Mouse (Mus musculus) heart, embryonic 16.5 days (tissue): ENCODE data around the gene Rev3l. TPM values are rescaled to one million over a fixed set of nuclear protein-coding genes. Genes with fewer than 3 reads are reported as not detected.

Source experiments
- ATAC-seq: fragments of 200-750 bp; cut with Nextera tagmentation; replicated peaks from 2 replicates; pipeline ENCODE4 v1.8.0; 2017; ENCODE audit warnings: moderate number of reproducible peaks; ENCODE audit not compliant: insufficient read depth, low FRiP score; ENCODE audit errors: extremely low read depth
- H3K27ac ChIP-seq: fragments of 300-500 bp; sonication (generic); 2 replicates; pipeline ENCODE4 v1.5.1; 2014; ENCODE audit warnings: mild to moderate bottlenecking, low read length, control low read depth, moderate library complexity
- H3K27me3 ChIP-seq: fragments of 300-500 bp; sonication (generic); 2 replicates; pipeline ENCODE4 v1.6.1; 2014; ENCODE audit warnings: low read length, mixed read lengths; ENCODE audit not compliant: control insufficient read depth, insufficient read depth
- H3K36me3 ChIP-seq: fragments of 300-500 bp; sonication (generic); 2 replicates; pipeline ENCODE4 v1.6.1; 2014; ENCODE audit not compliant: control insufficient read depth, insufficient read depth
- H3K4me1 ChIP-seq: fragments of 300-500 bp; sonication (generic); 2 replicates; pipeline ENCODE4 v1.6.1; 2014; ENCODE audit warnings: low read length, mixed read lengths; ENCODE audit not compliant: control insufficient read depth, insufficient read depth
- H3K4me2 ChIP-seq: fragments of 300-500 bp; sonication (generic); 2 replicates; pipeline ENCODE4 v1.6.1; 2014; ENCODE audit warnings: low read depth, mild to moderate bottlenecking, control low read depth, low read length
- H3K4me3 ChIP-seq: fragments of 300-500 bp; sonication (generic); 2 replicates; pipeline ENCODE4 v1.5.1; 2014; ENCODE audit warnings: mild to moderate bottlenecking, control low read depth, low read length
- H3K9ac ChIP-seq: fragments of 300-500 bp; sonication (generic); 2 replicates; pipeline ENCODE4 v1.6.1; 2014; ENCODE audit warnings: low read length, control low read depth
- H3K9me3 ChIP-seq: fragments of 300-500 bp; sonication (generic); replicated peaks from 2 replicates; pipeline ENCODE4 v1.6.1; 2016; ENCODE audit warnings: low read length; ENCODE audit not compliant: control insufficient read depth
- WGBS: fragments of 180-500 bp; shearing (Covaris S2); extraction: QIAGEN DNeasy Blood & Tissue Kit; methylation state at CpG from one replicate; pipeline ENCODE4 v1.1.7; 2014; 5-methylcytosine and 5-hydroxymethylcytosine counted together
- polyA plus RNA-seq: library from polyadenylated mRNA; unstranded; fragments of >200 nt; fragmentation: Nextera tagmentation; extraction: Ambion mirVana; gene quantifications from 2 replicates; pipeline ENCODE4 v1.2.1, GENCODE M21; 2015

The Rev3l gene
- polyA plus RNA-seq, 1 experiment from 2014 or later, result 8.4 TPM

DNA sequence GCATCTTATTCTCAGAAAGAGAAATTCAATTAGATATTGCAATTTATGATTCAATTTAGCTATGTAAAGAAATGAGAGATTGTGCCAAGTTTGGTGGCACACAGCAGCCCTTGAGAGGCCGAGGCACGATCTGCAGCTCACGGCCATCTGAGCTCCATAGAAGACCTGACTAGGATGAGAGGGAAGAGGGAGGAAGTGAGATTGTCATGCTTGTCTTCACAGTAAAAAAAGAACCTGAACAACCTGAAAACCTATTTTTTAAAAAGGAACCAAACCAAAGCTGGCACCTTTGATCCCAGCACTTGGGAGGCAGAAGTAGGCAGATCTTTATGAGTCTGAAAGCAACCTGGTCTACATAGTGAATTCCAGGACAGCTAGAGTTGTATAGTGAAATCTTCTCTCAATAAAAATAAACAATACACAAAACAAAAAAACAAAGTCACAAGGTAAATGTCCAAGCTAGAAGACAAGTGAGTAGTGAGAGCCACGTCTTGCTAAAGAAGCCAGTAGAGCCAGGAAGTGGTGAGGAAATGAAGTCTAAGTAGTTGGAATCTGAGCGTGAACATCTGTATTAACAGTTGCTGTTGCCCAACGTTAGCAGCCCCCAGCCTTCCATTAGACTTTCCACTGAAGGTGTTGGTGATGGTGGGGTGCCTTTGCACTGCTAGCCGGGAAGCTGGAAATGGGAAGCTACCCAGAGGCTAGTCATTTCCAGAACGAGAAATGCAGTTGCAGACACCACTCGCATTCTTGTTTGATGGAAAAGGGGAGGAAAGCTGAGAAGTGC is 42.2 kb downstream of the Rev3l start:
- H3K4me2 ChIP-seq, result no peak overlapping the region
- WGBS, result 62% methylated on average over 9 of the region's 9 CpGs
- H3K9me3 ChIP-seq, result no peaks in the 10 kb centered on the region
- H3K27me3 ChIP-seq, result no peaks in the 10 kb centered on the region
- H3K9ac ChIP-seq, result no peak overlapping the region
- no peaks in the 10 kb centered on the region for H3K36me3 ChIP-seq
- ATAC-seq, result no peak
- H3K4me3 ChIP-seq, result no peak overlapping the region
- H3K27ac ChIP-seq, result no peak overlapping the region
- peaks cover 21% of the 10 kb centered on the region for H3K4me1 ChIP-seq

DNA sequence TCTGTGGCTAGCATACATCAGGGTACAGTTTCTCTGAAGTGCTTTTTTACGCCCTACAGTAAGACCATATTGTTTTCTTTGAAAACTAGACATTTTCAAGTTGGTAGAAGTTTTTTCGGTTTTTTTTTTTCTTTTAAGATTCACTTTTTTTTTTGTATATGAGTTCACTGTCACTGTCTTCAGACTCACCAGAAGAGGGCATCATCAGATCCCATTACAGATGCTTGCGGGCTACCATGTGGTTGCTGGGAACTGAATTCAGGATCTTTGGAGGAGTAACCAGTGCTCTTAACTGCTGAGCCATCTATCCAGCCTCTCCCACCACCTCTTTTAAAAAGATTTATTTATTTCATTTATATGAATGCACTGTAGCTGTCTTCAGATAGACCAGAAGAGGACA is 45.0 kb downstream of the Rev3l start:
- peaks cover 21% of the 10 kb centered on the region for H3K4me1 ChIP-seq
- no peak overlapping the region for H3K4me2 ChIP-seq
- no peak overlapping the region for H3K9ac ChIP-seq
- H3K4me3 ChIP-seq, result no peak overlapping the region
- no peak for ATAC-seq
- no peaks in the 10 kb centered on the region for H3K36me3 ChIP-seq
- no peak overlapping the region for H3K27ac ChIP-seq
- no peaks in the 10 kb centered on the region for H3K9me3 ChIP-seq
- no peaks in the 10 kb centered on the region for H3K27me3 ChIP-seq
- WGBS, result 81% methylated on average over 3 of the region's 3 CpGs

GRCm38 (mm10) chr10:39778305-39778704 is 46.4 kb downstream of the Rev3l start:
- H3K4me3 ChIP-seq, result no peak overlapping the region
- H3K9ac ChIP-seq, result no peak overlapping the region
- H3K27me3 ChIP-seq, result no peaks in the 10 kb centered on the region
- H3K27ac ChIP-seq, result no peak overlapping the region
- H3K36me3 ChIP-seq, result no peaks in the 10 kb centered on the region
- H3K4me1 ChIP-seq, result peaks cover 15% of the 10 kb centered on the region
- WGBS, result 75% methylated on average over 4 of the region's 4 CpGs
- ATAC-seq, result no peak
- H3K9me3 ChIP-seq, result no peaks in the 10 kb centered on the region
- no peak overlapping the region for H3K4me2 ChIP-seq

DNA sequence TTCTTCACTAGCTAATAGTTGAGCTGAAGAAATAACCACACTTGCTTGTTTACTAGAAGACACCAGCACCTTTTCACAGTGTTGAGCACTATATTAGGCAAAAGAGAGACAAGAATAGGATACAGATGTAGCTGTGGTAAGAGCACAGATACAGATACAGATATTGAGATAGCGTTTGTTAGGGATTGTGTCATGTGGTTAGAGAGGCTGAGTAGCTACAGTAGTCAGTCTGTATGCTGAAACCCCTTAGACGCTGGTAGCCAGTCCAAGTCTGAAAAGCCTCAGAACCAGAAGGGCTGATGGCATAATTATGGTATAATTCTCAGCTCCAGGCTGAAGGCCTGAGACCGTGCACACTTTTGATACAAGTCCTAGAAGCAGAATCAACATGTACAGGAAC is 53.3 kb downstream of the Rev3l start:
- Histone ChIP-seq H3K27ac (no peak overlapping the region), H3K27me3 (no peaks in the 10 kb centered on the region), H3K4me2 (no peak overlapping the region), H3K9me3 (no peaks in the 10 kb centered on the region), H3K9ac (no peak overlapping the region), H3K4me3 (no peak overlapping the region), H3K4me1 (no peaks in the 10 kb centered on the region), H3K36me3 (no peaks in the 10 kb centered on the region)
- ATAC-seq, result no peak
- 75% methylated on average over 3 of the region's 3 CpGs for WGBS

GRCm38 (mm10) chr10:39793295-39793694 is 61.4 kb downstream of the Rev3l start:
- WGBS, result 79% methylated on average over 1 of the region's 1 CpGs
- H3K4me3 ChIP-seq, result no peak overlapping the region
- no peaks in the 10 kb centered on the region for H3K9me3 ChIP-seq
- H3K9ac ChIP-seq, result no peak overlapping the region
- peaks cover 15% of the 10 kb centered on the region; the same call in 1 of the 2 replicates for H3K36me3 ChIP-seq
- no peaks in the 10 kb centered on the region for H3K27me3 ChIP-seq
- H3K4me2 ChIP-seq, result no peak overlapping the region
- ATAC-seq, result no peak
- H3K4me1 ChIP-seq, result no peaks in the 10 kb centered on the region
- H3K27ac ChIP-seq, result no peak overlapping the region

GRCm38 (mm10) chr10:39811507-39811906 is 79.6 kb downstream of the Rev3l start:
- H3K27ac ChIP-seq, result no peak overlapping the region
- H3K9me3 ChIP-seq, result no peaks in the 10 kb centered on the region; the same call in 1 of the 2 replicates
- H3K4me1 ChIP-seq, result no peaks in the 10 kb centered on the region
- WGBS, result 69% methylated on average over 3 of the region's 3 CpGs
- H3K4me3 ChIP-seq, result no peak overlapping the region
- no peak for ATAC-seq
- no peak overlapping the region for H3K9ac ChIP-seq
- no peak overlapping the region for H3K4me2 ChIP-seq
- no peaks in the 10 kb centered on the region for H3K27me3 ChIP-seq
- peaks cover 33% of the 10 kb centered on the region for H3K36me3 ChIP-seq

GRCm38 (mm10) chr10:39842621-39843020 is 110.7 kb downstream of the Rev3l start:
- H3K27me3 ChIP-seq, result no peaks in the 10 kb centered on the region
- peaks cover 17% of the 10 kb centered on the region for H3K36me3 ChIP-seq
- H3K4me3 ChIP-seq, result no peak overlapping the region
- H3K4me2 ChIP-seq, result no peak overlapping the region
- no peak overlapping the region for H3K27ac ChIP-seq
- WGBS, result 84% methylated on average over 1 of the region's 1 CpGs
- H3K9me3 ChIP-seq, result no peaks in the 10 kb centered on the region
- no peak for ATAC-seq
- no peak overlapping the region for H3K9ac ChIP-seq
- no peaks in the 10 kb centered on the region for H3K4me1 ChIP-seq

GRCm38 (mm10) chr10:39865509-39865908 is 133.6 kb downstream of the Rev3l start:
- Histone ChIP-seq H3K9me3 (no peaks in the 10 kb centered on the region), H3K4me2 (no peak overlapping the region), H3K27me3 (no peaks in the 10 kb centered on the region), H3K27ac (no peak overlapping the region), H3K9ac (no peak overlapping the region), H3K4me3 (no peak overlapping the region), H3K4me1 (no peaks in the 10 kb centered on the region), H3K36me3 (peaks cover 26% of the 10 kb centered on the region)
- 45% methylated on average over 2 of the region's 2 CpGs for WGBS
- ATAC-seq, result no peak

DNA sequence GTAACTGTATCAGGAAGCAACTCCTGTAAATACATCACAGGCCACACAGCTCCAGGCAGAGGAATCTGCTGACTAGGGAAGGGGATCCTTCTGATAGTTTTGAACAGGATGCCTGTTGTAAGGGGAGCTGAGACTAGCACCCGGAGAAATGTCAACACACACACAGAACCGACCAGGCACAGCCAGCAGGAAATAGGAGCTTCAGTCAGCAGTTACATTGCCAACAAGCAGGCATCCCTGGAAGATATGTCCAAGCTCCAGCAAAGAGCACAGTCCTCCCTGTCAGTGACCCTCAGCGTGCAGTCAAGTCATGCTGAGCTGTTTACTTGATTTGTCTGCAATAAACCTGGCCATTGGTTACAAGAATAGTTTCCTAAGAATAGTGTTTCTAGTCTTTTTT is 156.7 kb downstream of the Rev3l start:
- H3K27me3 ChIP-seq, result no peaks in the 10 kb centered on the region
- no peak overlapping the region for H3K4me3 ChIP-seq
- H3K36me3 ChIP-seq, result 0 out of 2 replicates have a peak, but pooled peaks cover 3% of the 10 kb centered on the region
- H3K27ac ChIP-seq, result no peak overlapping the region
- WGBS, result 54% methylated on average over 3 of the region's 3 CpGs
- no peaks in the 10 kb centered on the region for H3K9me3 ChIP-seq
- no peak for ATAC-seq
- no peak overlapping the region for H3K4me2 ChIP-seq
- H3K4me1 ChIP-seq, result no peaks in the 10 kb centered on the region
- H3K9ac ChIP-seq, result no peak overlapping the region
